Mouse (Mus musculus): ENCODE measurements around the gene Krtap11-1. TPM values are rescaled to one million over a fixed set of nuclear protein-coding genes. Genes with fewer than 3 reads are reported as not detected.

Gene Krtap11-1
- total RNA-seq, 2 experiments from 2014 or later: not detected

Other genes starting within 250 kb of the Krtap11-1 start
- gene Krtap21-1, start 167.3 kb downstream of the Krtap11-1 start, total RNA-seq (2021): not detected
- not detected for gene Krtap6-2, start 151.1 kb downstream of the Krtap11-1 start, total RNA-seq (2021)
- gene Krtap8-1, start 83.2 kb downstream of the Krtap11-1 start, total RNA-seq (2021): not detected
- gene Krtap7-1, start 62.9 kb downstream of the Krtap11-1 start, total RNA-seq (2021): not detected

Data from adrenal gland, postnatal 10 days (tissue).